Mouse (Mus musculus) hindbrain, embryonic 15.5 days (tissue): ENCODE data around the gene Meis1. TPM values are rescaled to one million over a fixed set of nuclear protein-coding genes. Genes with fewer than 3 reads are reported as not detected.
A peak's percentile ranks its signal among the peaks of the same experiment; 100 is the strongest.

Experiments
- ATAC-seq: fragments of 200-750 bp; cut with Nextera tagmentation; 2 replicates; pipeline ENCODE4 v1.8.0; 2017; ENCODE audit warnings: low read depth, moderate number of reproducible peaks, moderate TSS enrichment; ENCODE audit not compliant: low FRiP score
- H3K27ac ChIP-seq: fragments of 300-500 bp; sonication (generic); replicated peaks from 2 replicates; pipeline ENCODE4 v1.5.1; 2015; ENCODE audit warnings: mild to moderate bottlenecking, inconsistent platforms
- H3K27me3 ChIP-seq: fragments of 300-500 bp; sonication (generic); 2 replicates; pipeline ENCODE4 v1.6.1; 2015; ENCODE audit warnings: control low read depth, inconsistent platforms
- H3K36me3 ChIP-seq: fragments of 300-500 bp; sonication (generic); 2 replicates; pipeline ENCODE4 v1.6.1; 2015; ENCODE audit warnings: control low read depth, inconsistent platforms
- H3K4me1 ChIP-seq: fragments of 300-500 bp; sonication (generic); replicated peaks from 2 replicates; pipeline ENCODE4 v1.6.1; 2015; ENCODE audit warnings: control low read depth, inconsistent platforms
- H3K4me2 ChIP-seq: fragments of 300-500 bp; sonication (generic); 2 replicates; pipeline ENCODE4 v1.6.1; 2015; ENCODE audit warnings: moderate library complexity, mild to moderate bottlenecking, inconsistent platforms
- H3K4me3 ChIP-seq: fragments of 300-500 bp; sonication (generic); 2 replicates; pipeline ENCODE4 v1.5.1; 2015; ENCODE audit warnings: mild to moderate bottlenecking, inconsistent platforms
- H3K9ac ChIP-seq: fragments of 300-500 bp; sonication (generic); 2 replicates; pipeline ENCODE4 v1.6.1; 2015; ENCODE audit warnings: inconsistent platforms
- H3K9me3 ChIP-seq: fragments of 300-500 bp; sonication (generic); 2 replicates; pipeline ENCODE4 v1.6.1; 2016; ENCODE audit warnings: control low read depth, inconsistent platforms
- WGBS: fragments of 180-500 bp; shearing (Covaris S2); methylation state at CpG from one replicate; pipeline ENCODE4 v1.1.7; 2015; 5-methylcytosine and 5-hydroxymethylcytosine counted together
- polyA plus RNA-seq: library from polyadenylated mRNA; unstranded; fragments of >200 nt; fragmentation: Nextera tagmentation; extraction: Ambion mirVana; gene quantifications from 2 replicates; pipeline ENCODE4 v1.2.1, GENCODE M21; 2015

Gene Meis1
- polyA plus RNA-seq, 1 experiment from 2014 or later, result 178 TPM

- Histone ChIP-seq H3K4me2 (peak overlapping the region; percentile 95), H3K4me3 (no peak overlapping the region), H3K27ac (0 out of 2 replicates have a peak overlapping the region, but pooled peaks have one; percentile 38), H3K36me3 (0 out of 2 replicates have a peak, but pooled peaks cover 4% of the 10 kb centered on the region), H3K9ac (no peak overlapping the region), H3K9me3 (no peaks in the 10 kb centered on the region), H3K27me3 (no peaks in the 10 kb centered on the region), H3K4me1 (peaks cover 47% of the 10 kb centered on the region)
- no peak for ATAC-seq
- WGBS, result 76% methylated on average over 9 of the region's 9 CpGs
Observed at GRCm38 (mm10) chr11:19005007-19005912, 13.5 kb downstream of the Meis1 start.

- ATAC-seq, result no peak
- Histone ChIP-seq H3K36me3 (0 out of 2 replicates have a peak, but pooled peaks cover 9% of the 10 kb centered on the region), H3K4me3 (no peak overlapping the region), H3K9me3 (no peaks in the 10 kb centered on the region), H3K4me2 (no peak overlapping the region), H3K27me3 (no peaks in the 10 kb centered on the region), H3K9ac (no peak overlapping the region), H3K27ac (peak overlapping the region; percentile 20), H3K4me1 (peaks cover 37% of the 10 kb centered on the region)
- 49% methylated on average over 5 of the region's 5 CpGs for WGBS
Observed at GRCm38 (mm10) chr11:19003066-19003465, 15.7 kb downstream of the Meis1 start.

- Histone ChIP-seq H3K4me2 (no peak overlapping the region), H3K4me3 (no peak overlapping the region), H3K36me3 (peaks cover 33% of the 10 kb centered on the region), H3K9ac (no peak overlapping the region), H3K27ac (no peak overlapping the region), H3K4me1 (peaks cover 21% of the 10 kb centered on the region), H3K9me3 (no peaks in the 10 kb centered on the region), H3K27me3 (no peaks in the 10 kb centered on the region)
- no peak for ATAC-seq
- WGBS, result 93% methylated on average over 4 of the region's 4 CpGs
Observed at GRCm38 (mm10) chr11:18996767-18997166, 22.0 kb downstream of the Meis1 start.

DNA sequence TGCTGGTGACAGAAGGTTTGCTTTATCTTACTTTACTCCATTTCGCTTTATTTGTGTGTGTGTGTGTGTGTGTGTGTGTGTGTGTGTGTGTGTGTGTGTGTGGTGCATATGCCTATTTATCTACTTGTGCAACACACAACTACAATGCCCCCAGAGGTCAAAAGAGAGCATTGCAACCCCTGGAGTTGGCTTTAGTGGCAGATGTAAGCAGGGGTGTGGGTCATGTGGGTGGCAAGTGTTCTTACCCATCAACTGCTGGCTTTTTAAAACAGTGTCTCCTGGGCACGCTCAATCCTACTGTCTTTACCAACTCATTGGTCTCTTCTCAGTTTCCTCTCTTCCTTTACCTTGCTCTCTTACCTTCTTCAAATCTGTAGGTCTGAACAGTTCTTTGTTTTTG, 22.5 kb downstream of the Meis1 start:
- peaks cover 33% of the 10 kb centered on the region for H3K36me3 ChIP-seq
- WGBS, result 95% methylated on average over 2 of the region's 2 CpGs

GRCm38 (mm10) chr11:18992796-18993195, 26.0 kb downstream of the Meis1 start:
- no peak overlapping the region for H3K4me2 ChIP-seq
- H3K36me3 ChIP-seq, result peaks cover 28% of the 10 kb centered on the region
- ATAC-seq, result no peak
- no peak overlapping the region for H3K9ac ChIP-seq
- H3K4me3 ChIP-seq, result no peak overlapping the region
- H3K27me3 ChIP-seq, result no peaks in the 10 kb centered on the region
- no peaks in the 10 kb centered on the region for H3K9me3 ChIP-seq
- H3K4me1 ChIP-seq, result peaks cover 52% of the 10 kb centered on the region
- WGBS, result 47% methylated on average over 6 of the region's 6 CpGs
- no peak overlapping the region; the same call in 1 of the 2 replicates for H3K27ac ChIP-seq

More for the DNA sequence above, 22.5 kb downstream of the Meis1 start:
- H3K4me2 ChIP-seq, result no peak overlapping the region
- no peaks in the 10 kb centered on the region for H3K9me3 ChIP-seq
- H3K9ac ChIP-seq, result no peak overlapping the region
- H3K4me3 ChIP-seq, result no peak overlapping the region
- no peaks in the 10 kb centered on the region for H3K27me3 ChIP-seq
- no peak for ATAC-seq
- no peak overlapping the region for H3K27ac ChIP-seq
- H3K4me1 ChIP-seq, result peaks cover 20% of the 10 kb centered on the region

GRCm38 (mm10) chr11:18990244-18990677, 28.5 kb downstream of the Meis1 start:
- Histone ChIP-seq H3K36me3 (peaks cover 24% of the 10 kb centered on the region), H3K9ac (no peak overlapping the region)

GRCm38 (mm10) chr11:18989669-18990243, 29.0 kb downstream of the Meis1 start:
- Histone ChIP-seq H3K4me1 (peaks cover 48% of the 10 kb centered on the region), H3K27me3 (no peaks in the 10 kb centered on the region), H3K27ac (peak overlapping the region; percentile 61), H3K9ac (no peak overlapping the region), H3K4me2 (peak overlapping the region; percentile 16; the same call in 1 of the 2 replicates), H3K36me3 (peaks cover 24% of the 10 kb centered on the region), H3K9me3 (no peaks in the 10 kb centered on the region), H3K4me3 (no peak overlapping the region)
- no peak for ATAC-seq
- 13% methylated on average over 6 of the region's 6 CpGs for WGBS

More at GRCm38 (mm10) chr11:18990244-18990677, 28.5 kb downstream of the Meis1 start:
- WGBS, result 19% methylated on average over 6 of the region's 6 CpGs
- 0 out of 2 replicates have a peak, but pooled peaks have one; percentile 25 for ATAC-seq
- no peaks in the 10 kb centered on the region for H3K9me3 ChIP-seq
- no peaks in the 10 kb centered on the region for H3K27me3 ChIP-seq
- no peak overlapping the region for H3K4me3 ChIP-seq
- H3K4me1 ChIP-seq, result peaks cover 48% of the 10 kb centered on the region
- peak overlapping the region; percentile 16; the same call in 1 of the 2 replicates for H3K4me2 ChIP-seq
- H3K27ac ChIP-seq, result peak overlapping the region; percentile 61

- Histone ChIP-seq H3K9ac (no peak overlapping the region), H3K4me1 (peaks cover 55% of the 10 kb centered on the region), H3K9me3 (no peaks in the 10 kb centered on the region), H3K36me3 (peaks cover 22% of the 10 kb centered on the region), H3K27ac (peak overlapping the region; percentile 49; the same call in 1 of the 2 replicates), H3K27me3 (no peaks in the 10 kb centered on the region), H3K4me2 (no peak overlapping the region), H3K4me3 (no peak overlapping the region)
- 48% methylated on average over 4 of the region's 4 CpGs for WGBS
- ATAC-seq, result no peak
Observed at GRCm38 (mm10) chr11:18988637-18989263, 30.0 kb downstream of the Meis1 start.

DNA sequence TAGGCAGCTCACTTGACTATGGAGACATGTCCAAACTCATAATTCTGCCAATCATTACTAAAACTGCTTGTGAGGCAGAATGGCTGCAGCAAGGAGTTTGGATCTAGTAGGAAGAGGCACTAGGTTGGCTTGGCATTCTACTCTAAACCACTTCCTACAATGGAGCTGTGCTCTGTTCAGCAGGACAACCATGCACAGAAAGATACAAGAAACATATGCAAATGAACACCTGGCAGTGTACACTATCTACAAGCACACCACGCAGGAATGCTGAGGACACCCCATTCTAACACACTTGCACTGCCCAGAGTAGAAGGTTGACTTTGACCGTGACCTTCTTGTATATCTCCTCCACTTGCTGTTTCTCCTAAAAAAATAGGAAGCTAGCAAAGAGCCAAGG, 35.0 kb downstream of the Meis1 start:
- H3K9me3 ChIP-seq, result no peaks in the 10 kb centered on the region
- WGBS, result 59% methylated on average over 2 of the region's 2 CpGs
- peaks cover 21% of the 10 kb centered on the region for H3K36me3 ChIP-seq
- H3K4me3 ChIP-seq, result no peak overlapping the region
- ATAC-seq, result no peak
- no peak overlapping the region for H3K4me2 ChIP-seq
- peaks cover 42% of the 10 kb centered on the region for H3K4me1 ChIP-seq
- H3K27me3 ChIP-seq, result no peaks in the 10 kb centered on the region
- H3K9ac ChIP-seq, result no peak overlapping the region
- H3K27ac ChIP-seq, result no peak overlapping the region

DNA sequence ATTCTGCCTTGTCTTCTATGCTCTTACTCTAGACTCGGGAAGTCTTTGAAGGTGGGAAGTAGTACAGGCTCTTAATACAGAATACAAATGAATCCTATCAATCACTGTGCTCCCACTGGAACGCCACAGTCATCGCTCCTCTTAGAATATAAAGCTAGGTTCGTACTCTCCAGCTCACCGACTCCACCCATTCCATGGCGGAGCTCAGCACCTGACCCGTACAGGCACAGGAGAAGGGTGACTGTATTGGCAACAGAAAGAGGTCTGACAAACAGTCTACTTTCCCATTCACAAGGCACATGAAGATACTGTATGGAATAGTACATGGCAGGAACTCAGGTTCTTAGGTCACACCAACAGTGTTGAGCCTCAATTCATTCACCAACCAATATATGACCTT, 35.5 kb downstream of the Meis1 start:
- peaks cover 21% of the 10 kb centered on the region for H3K36me3 ChIP-seq
- H3K9ac ChIP-seq, result no peak overlapping the region
- 0 out of 2 replicates have a peak, but pooled peaks have one; percentile 7 for ATAC-seq
- H3K27ac ChIP-seq, result no peak overlapping the region
- no peak overlapping the region for H3K4me2 ChIP-seq
- no peaks in the 10 kb centered on the region for H3K9me3 ChIP-seq
- WGBS, result 42% methylated on average over 7 of the region's 7 CpGs
- H3K4me1 ChIP-seq, result peaks cover 41% of the 10 kb centered on the region
- no peak overlapping the region for H3K4me3 ChIP-seq
- no peaks in the 10 kb centered on the region for H3K27me3 ChIP-seq

- Histone ChIP-seq H3K36me3 (peaks cover 13% of the 10 kb centered on the region; the same call in 1 of the 2 replicates), H3K4me1 (peaks cover 38% of the 10 kb centered on the region), H3K27me3 (no peaks in the 10 kb centered on the region), H3K27ac (0 out of 2 replicates have a peak overlapping the region, but pooled peaks have one; percentile 10), H3K4me2 (no peak overlapping the region), H3K9me3 (no peaks in the 10 kb centered on the region), H3K9ac (no peak overlapping the region), H3K4me3 (no peak overlapping the region)
- no peak for ATAC-seq
- WGBS, result 18% methylated on average over 3 of the region's 3 CpGs
Observed at GRCm38 (mm10) chr11:18982331-18982730, 36.5 kb downstream of the Meis1 start.
